Mouse (Mus musculus): ENCODE data around the gene Sstr4. TPM values are rescaled to one million over a fixed set of nuclear protein-coding genes. Genes with fewer than 3 reads are reported as not detected.

Gene Sstr4
- polyA plus RNA-seq, 1 experiment from 2014 or later: 0.80 TPM

GRCm38 (mm10) chr2:148442710-148443109 is 47.6 kb downstream of the Sstr4 start:
- Histone ChIP-seq H3K36me3 (ENCODE audit: poor library complexity, severe bottlenecking) (no peaks in the 10 kb centered on the region), H3K27ac (no peak overlapping the region), H3K9me3 (replicated peaks) (no peaks in the 10 kb centered on the region), H3K4me1 (no peaks in the 10 kb centered on the region), H3K9ac (no peak overlapping the region; the same call in 1 of the 2 replicates), H3K4me3 (no peak overlapping the region), H3K27me3 (no peaks in the 10 kb centered on the region), H3K4me2 (no peak overlapping the region)
- ATAC-seq: no peak
- WGBS: 90% methylated on average over 4 of the region's 4 CpGs

GRCm38 (mm10) chr2:148443249-148443958 is 48.3 kb downstream of the Sstr4 start, which contains the start of gene Cd93:
Gene Cd93, minus strand, starts transcription at chr2:148443563.
- no peaks in the 10 kb centered on the region for H3K36me3 ChIP-seq (ENCODE audit: poor library complexity, severe bottlenecking)
- no peak for ATAC-seq

GRCm38 (mm10) chr2:148444472-148444871 is 49.3 kb downstream of the Sstr4 start:
- H3K4me2 ChIP-seq: no peak overlapping the region
- ATAC-seq: no peak
- WGBS: 81% methylated on average over 1 of the region's 1 CpGs
- no peaks in the 10 kb centered on the region for H3K36me3 ChIP-seq (ENCODE audit: poor library complexity, severe bottlenecking)
- no peaks in the 10 kb centered on the region for H3K4me1 ChIP-seq
- no peaks in the 10 kb centered on the region for H3K9me3 ChIP-seq (replicated peaks)
- no peak overlapping the region for H3K4me3 ChIP-seq
- no peak overlapping the region for H3K9ac ChIP-seq
- H3K27ac ChIP-seq: no peak overlapping the region
- no peaks in the 10 kb centered on the region for H3K27me3 ChIP-seq

More at GRCm38 (mm10) chr2:148443249-148443958, 48.3 kb downstream of the Sstr4 start, which contains the start of gene Cd93:
- H3K4me2 ChIP-seq: no peak within 1 kb of the TSS
- no peaks in the 10 kb centered on the region for H3K4me1 ChIP-seq
- WGBS: 67% methylated on average over 13 of the region's 13 CpGs
- H3K9ac ChIP-seq: no peak within 1 kb of the TSS; the same call in 1 of the 2 replicates
- no peaks in the 10 kb centered on the region for H3K9me3 ChIP-seq (replicated peaks)
- H3K27ac ChIP-seq: no peak within 1 kb of the TSS
- H3K4me3 ChIP-seq: no peak within 1 kb of the TSS
- H3K27me3 ChIP-seq: no peaks in the 10 kb centered on the region

- Histone ChIP-seq H3K27me3 (no peaks in the 10 kb centered on the region), H3K36me3 (ENCODE audit: poor library complexity, severe bottlenecking) (no peaks in the 10 kb centered on the region), H3K9me3 (replicated peaks) (no peaks in the 10 kb centered on the region), H3K27ac (no peak overlapping the region), H3K4me1 (no peaks in the 10 kb centered on the region), H3K4me2 (no peak overlapping the region), H3K9ac (no peak overlapping the region), H3K4me3 (no peak overlapping the region)
- ATAC-seq: no peak
- WGBS: 98% methylated on average over 1 of the region's 1 CpGs
Observed at GRCm38 (mm10) chr2:148445616-148446015, 50.5 kb downstream of the Sstr4 start.

Other genes starting within 250 kb of the Sstr4 start
- gene Thbd, start 12.8 kb downstream of the Sstr4 start, polyA plus RNA-seq (2015; fragmentation: Nextera tagmentation; extraction: Ambion mirVana): 2.2 and 2.7 TPM in 2 replicates
- gene Cd93, start 48.2 kb downstream of the Sstr4 start, polyA plus RNA-seq (2015; fragmentation: Nextera tagmentation; extraction: Ambion mirVana): 5.0 and 5.9 TPM in 2 replicates